Mouse (Mus musculus) cerebellum, postnatal 25 days (tissue): ENCODE results near the gene Ccdc106.

Experiments used
- DNase-seq, 2 experiments: peaks; one replicate each; pipeline ENCODE4 v3.0.0; 2021; ENCODE audit warnings: mixed read lengths in 2 of 2

Ccdc106 gene

DNA sequence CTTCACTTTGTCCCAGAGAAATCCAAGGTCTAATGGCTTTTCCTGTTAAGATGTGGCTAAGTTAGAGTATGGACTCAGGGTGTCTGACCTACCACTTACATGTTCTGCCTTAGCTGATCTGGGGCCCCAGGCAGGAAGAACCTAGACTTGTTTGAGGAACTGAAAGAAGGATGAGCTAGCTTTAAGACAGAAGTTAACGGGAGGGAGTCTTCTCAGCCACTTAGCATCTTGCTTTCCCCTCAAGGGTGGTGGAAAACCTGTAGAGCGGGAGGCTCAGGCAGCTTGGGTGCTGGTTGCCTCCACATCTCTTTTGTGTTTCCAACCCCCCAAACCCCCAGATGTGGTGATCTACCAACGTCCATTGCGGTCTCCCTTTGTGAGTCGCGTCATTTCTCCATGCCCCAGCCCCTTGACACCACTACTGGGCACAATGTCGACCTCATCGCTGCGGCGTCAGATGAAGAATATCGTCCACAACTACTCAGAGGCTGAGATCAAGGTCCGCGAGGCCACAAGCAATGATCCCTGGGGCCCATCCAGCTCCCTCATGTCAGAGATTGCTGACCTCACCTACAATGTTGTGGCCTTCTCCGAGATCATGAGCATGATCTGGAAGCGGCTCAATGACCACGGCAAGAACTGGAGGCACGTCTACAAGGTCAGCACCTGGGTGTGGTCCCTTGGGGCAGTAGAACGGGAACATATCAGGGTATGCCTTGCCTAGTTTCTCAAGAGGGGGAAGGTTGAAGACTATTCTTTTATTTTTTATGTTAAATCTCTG lies 63.2 kb downstream of the Ccdc106 start:
- no peak for DNase-seq

DNA sequence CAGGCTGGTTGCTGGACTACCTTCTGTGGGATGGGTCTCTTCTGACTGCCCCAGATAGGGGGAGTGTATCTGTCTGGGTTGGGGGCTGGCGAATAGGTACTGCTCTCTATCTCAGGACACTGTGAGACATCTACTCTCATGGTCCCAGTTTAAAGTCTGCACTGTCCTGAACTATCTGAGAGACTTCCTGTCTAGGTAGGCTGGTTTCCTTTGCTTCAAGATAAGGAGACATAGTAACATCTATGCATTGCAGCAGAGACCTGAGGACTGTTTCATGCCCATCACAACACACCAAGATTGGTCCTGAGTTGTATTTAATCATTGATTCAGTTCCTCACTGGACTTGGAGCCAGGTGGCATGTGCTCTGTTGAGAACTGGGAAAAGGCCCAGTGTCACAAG lies 65.2 kb downstream of the Ccdc106 start:
- DNase-seq: no peak

DNA sequence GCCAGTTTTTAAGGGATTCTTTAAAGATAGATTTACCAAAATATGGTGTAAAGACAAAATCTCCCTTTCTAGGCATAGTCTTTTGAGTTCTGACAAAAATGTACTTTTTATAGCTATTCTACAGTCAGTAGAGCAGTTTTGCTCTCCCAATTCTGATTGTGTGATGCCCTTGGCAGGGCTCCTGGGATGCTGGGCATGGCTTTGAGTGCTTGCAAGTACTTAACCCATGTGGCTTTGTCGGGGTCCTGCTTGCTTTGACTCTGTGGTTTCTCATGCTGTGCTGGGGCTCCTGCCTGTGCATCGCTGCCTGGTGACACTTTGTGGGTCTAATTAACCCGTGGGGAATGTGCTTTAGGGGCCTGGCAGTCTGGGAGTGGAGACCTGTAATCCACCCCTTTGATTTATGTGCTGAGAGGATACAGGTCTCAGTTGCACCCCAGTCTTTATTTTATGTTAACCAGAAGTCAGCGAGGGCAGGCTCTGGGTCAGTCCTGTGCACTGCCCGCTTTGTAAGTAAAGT lies 66.6 kb downstream of the Ccdc106 start:
- no peak for DNase-seq

DNA sequence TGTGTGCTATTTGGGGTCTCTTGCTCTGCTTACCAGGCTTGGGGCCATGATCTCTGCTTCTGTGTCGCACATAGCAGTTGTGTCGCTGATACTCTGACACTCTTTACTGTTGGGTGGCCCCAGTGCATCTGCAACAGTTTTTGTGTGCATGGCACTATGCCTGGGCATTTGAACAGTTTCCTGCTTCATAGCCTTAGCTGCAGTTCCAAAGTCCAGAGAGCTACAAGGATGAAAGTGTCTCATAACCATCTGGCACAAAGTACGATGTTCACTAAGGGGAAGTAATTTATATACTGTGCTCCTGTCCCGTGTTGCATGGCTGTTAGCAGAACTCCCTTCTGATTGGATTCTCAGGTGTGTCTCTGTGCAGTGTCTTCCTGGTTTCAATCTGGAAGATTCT lies 67.5 kb downstream of the Ccdc106 start:
- DNase-seq: no peak

DNA sequence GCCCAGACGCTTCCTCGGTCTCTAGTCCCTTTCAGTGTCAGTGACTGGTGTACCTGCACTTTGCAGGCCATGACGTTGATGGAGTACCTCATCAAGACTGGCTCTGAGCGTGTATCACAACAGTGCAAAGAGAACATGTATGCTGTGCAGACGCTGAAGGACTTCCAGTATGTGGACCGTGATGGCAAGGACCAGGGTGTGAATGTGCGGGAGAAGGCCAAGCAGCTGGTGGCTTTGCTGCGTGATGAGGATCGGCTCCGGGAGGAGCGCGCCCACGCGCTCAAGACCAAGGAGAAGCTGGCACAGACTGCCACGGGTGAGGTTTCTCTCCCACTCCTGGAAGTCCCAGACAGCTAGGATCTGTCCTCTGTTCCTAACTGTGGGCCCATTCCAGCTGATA lies 69.5 kb downstream of the Ccdc106 start:
- DNase-seq: no peak

DNA sequence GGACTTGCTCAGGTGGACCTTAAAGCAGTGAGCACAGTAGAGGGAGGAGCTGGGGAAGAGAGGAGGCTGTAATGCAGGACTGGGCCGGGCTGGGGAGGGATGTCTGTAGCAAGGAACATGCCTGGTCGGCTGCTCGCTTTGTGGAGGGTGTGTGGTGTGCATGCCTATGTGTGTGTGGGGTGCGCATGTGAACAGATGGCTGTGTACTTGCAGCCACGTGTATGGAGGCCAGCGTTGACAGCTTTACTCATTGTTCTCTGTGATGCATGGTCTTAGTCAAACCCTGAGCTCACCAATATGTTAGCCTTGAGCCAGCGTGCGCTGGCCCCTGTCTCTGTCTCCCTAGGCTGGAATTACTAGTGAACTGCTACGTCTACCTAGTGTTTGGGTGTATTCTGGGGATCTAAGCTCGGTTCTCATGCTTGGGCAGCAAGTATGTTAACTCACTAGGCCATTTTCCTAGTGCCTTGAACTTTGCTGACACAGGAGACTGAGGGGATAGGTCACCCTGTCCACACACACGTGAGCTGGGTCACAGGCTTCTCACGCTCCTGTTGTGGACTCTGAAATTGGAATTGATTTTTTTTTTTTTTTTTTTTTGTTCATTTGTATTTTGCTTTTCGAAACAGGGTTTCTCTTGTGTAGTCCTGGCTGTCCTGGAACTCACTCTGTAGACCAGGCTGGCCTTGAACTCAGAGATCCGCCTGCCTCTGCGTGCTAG lies 70.8 kb downstream of the Ccdc106 start:
- no peak for DNase-seq

DNA sequence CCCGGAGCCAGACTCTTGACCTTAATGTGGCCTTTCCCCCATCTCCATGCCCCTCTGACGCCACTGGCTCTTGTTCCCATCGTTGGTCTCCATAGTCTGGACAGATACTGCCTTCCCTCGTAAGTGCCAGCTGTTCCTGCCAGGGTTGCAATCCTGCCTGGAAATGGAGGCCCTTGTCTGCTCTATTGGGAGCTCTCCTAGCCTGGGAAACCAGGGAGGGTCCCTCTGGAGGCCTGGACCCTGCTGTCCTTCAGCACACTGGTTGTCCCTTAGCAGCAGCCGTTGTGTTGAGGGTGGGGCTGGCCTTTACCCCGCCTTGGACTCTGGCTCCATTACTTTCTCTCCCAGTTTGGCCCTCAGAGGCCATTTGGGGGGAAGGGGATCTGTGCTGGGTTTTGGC lies 72.0 kb downstream of the Ccdc106 start:
- no peak for DNase-seq

DNA sequence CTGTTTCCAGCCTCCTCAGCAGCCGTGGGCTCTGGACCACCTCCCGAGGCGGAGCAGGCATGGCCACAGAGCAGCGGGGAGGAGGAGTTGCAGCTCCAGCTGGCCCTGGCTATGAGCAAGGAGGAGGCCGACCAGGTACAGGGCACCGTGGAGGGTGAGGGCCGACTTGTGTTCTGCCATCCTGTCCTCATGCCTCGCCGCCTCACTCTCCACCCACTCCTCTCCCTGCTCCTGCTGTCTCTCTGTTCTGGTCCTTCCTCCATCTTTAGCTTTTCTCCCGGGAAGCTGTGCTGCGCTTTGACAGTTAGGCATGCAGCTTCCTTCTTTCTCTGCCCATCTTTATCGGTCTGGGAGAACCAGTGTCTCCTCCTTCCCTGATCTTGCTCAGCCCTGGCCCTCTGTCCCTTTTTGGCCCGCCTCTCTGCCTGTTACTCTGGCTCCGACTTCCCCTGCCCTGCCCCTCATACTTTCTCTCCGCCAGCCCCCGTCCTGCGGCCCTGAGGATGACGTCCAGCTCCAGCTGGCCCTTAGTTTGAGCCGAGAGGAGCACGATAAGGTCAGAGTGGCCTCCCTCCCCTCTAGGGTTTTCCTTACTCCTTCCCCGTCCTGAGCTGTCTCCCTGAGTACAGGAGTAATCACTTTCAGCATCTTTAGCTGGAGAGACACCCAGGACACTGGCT lies 72.6 kb downstream of the Ccdc106 start:
- DNase-seq: no peak

DNA sequence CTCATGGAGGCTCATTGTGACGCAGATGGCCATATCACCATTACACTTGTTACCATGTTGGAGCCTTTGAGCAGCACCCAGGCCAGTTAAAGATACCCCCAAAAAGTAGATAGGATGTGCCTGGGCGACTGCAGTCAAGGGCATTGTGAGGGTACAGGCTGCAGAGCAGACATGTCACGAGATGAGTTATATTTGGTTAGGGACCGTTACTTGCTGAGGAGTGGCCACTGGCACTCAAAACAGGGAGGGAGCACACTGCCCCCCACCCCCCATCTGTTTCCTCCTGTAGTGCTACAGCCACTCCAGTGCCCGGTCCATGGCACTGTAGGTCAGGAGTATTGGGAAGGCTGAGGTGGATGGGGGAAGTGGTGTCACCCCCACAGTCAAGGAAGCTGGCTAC lies 78.4 kb downstream of the Ccdc106 start:
- no peak for DNase-seq

DNA sequence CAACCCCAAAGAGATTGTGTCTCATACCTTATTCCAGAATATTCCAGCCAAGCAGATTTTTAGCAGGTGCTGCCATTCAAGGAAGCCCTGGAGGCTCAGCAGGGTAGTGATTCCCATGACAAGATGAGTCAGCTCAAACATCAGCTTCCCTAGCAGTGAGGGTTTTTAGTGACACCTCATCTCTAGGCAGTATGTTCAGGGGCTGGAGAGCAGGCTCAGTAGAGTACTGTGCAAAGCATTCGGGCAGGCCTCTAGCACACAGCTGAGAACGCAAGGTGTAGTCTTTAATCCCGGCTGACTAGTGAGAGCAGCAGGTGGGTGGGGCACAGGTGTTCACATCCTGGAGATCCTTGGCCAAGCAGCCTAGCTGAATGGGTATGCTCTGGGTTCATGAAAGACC lies 79.4 kb downstream of the Ccdc106 start:
- DNase-seq: no peak

DNA sequence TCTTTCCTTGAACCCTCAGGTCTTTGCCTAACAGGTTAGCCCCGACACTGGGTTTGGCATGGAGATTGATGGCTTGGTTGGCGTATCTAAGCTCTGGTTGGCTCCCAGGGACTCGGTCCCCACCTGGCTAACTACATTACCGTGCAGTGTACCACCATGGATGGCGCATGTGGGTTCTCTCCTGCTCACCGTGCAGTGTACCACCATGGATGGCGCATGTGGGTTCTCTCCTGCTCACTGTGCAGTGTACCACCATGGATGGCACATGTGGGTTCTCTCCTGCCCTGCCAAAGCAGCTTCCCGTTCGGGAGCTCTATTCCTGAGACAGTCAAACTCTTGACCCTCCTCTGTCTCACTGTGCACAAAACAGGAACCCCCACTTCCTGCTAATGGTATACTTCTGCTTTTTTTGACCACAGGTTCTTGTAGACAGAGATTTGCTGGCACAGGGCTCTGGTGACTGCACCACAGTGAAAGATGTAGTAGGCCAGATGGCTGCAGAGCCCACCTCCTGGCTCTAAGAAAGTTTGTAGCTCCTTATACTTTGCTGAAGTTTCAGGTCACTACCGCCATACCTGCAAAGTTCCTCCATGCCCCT lies 80.8 kb downstream of the Ccdc106 start:
- DNase-seq: no peak

DNA sequence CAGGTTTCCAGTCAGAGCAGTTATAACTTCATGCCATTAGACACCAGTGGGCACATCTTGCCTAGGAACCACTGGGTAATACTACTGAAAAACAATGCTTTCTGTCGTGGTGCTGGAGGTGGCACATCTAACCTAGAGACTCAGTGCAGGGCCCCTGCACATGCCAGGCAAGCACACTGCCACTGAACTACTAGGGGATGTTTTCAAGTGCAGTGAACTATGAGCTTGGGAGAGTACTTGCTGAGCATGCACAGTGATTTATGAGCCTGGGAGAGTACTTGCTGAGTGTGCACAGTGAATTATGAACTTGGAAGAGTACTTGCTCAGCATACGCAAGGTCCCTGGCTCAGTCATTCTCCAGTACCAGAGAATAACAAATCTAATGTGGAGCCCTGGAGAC lies 82.2 kb downstream of the Ccdc106 start:
- no peak for DNase-seq

DNA sequence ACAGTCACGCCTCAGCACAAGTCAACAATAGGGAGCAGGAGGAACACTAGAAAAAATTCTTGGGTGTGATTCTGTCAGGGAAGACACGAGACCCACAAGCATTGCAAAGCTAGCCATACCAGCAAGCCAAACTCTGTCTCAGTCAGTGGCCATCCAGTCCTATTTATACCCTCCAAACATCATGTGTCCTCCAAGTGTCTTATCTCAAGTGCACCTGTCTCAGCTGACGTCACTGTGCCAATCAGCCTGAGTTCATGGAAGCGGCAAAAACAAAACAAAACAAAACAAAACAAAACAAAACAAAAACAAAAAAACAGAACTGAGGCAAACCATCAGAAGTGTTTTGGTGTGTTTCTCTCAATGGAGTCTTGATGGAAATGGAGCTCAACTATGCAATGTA lies 87.9 kb downstream of the Ccdc106 start:
- DNase-seq: no peak

DNA sequence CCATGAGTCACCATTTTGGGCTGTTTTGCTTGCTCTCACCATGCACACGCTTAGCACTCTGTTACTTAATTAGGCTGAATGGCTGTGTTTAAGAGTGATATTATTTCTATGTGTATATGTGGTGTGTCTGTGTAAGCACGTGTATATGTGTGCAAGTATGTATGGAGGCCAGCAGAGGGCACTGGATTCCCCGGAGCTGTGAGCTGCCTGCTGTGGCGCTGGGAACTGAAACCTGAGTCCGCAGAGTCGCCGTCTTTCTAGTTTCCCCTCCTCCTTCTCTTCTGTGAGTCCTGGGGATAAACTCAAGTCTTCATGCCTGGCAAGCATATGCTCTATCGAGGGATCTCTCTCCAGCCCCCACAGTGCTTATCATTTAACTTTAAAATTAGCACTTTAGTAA lies 88.9 kb downstream of the Ccdc106 start:
- DNase-seq: no peak
